Mouse (Mus musculus) CD4-positive helper T cell, adult 2 months (primary cell): ENCODE data around the gene Gm9844.
"Not testable (repeated sequence)": the region's sequence is repeated elsewhere in the genome, so short reads cannot be mapped to it uniquely, and the experiment has no call there.

ENCODE experiments used
- DNase-seq: peaks from one replicate; pipeline ENCODE4 v3.0.0-alpha.2; 2012; ENCODE audit warnings: low read depth, missing footprints, low spot score

Gm9844 gene

DNA sequence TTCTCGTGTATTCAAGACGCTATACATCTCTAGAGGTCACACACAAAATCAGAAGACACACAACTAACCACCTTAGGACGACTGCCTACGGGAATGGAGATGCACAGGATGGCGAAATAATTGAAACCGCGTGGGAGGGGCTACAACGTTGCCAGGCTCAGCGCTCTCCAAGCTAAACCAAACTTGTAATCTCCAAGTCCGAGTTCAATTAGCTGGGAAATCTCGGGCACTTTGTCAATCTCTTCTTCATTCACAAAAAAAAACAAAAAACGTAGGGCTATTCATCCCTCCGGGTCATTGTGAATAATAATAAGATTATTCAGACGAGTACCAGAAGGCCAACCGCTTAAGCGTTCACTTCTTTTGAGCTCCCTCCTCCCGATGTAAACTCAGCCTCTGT lies 7.1 kb downstream of the Gm9844 start:
- DNase-seq, result no peak

DNA sequence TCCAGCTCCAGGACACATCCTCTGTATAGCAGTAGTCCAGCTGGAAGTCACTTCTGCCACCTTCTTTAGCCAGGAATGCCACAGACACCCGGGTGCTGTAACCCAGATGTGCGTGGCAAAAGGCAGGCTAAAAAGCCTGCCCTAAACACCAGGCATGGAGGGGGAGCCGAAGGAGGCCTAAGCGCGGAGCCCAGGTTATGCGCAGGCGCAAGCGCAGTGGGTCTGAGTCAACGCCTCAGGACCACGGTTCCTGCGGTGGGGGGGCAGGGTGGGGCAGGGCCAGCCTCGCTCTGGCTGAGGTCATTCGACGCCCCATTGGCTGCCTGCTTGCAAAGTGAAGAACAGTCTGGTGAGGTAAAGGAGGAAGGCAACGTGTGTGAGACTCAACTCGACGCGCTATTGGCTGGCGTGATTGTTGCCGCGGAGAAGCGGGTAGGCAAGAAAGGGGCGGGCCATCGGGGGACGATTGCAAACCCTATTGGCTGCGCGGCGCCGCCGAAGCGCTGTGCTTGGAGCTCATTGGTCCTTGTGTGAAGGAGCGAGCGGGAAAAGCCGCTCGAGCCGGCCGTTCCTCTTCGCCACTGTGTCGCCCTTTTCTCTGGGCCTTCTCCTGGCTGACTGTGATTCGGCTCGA lies 7.6 kb downstream of the Gm9844 start, which contains the start of the genes Lypd4 and Dmrtc2:
Gene Lypd4 (minus strand): TSS at position 410 of the 634 bp plus-strand sequence.
Gene Dmrtc2 (plus strand): TSS at position 526 of the 634 bp plus-strand sequence.
- DNase-seq, result no peak

DNA sequence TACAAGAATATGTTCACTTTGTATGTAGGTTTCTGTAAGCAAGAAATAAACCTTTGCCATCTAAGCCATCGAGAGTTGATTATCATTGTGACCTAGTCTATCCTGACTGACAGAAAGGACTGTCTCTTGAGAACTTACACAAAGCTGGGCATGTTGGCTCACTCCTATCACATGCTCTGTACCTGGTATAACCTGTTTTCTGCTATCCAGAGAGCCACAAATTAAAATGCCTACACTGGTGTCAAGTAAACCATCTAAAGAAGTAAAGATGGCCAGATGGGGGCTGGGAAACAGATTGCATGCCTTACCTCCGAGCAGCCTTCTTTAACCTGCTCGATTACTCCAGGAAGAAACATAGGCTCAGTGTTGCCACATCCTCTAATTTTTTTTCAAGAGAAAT lies 15.6 kb downstream of the Gm9844 start:
- no peak for DNase-seq

DNA sequence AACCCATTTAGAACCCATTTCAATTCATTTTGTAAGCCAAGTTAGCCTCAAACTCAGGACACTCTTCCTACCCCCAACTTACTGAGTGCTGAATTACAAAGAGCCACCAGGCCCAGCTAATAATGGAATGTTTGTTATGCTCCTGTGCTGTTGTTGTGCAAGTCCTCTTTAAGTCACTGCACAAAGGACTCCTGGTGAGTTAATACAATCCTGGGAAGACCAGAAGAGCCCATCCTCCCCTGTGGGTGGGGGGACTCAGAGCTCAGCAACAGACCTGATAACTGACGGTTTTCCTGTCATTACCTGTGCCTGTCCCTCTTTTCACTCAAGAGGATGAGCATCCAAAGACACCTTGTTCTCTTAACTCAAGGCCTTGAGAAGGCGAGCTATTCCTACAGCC lies 17.6 kb downstream of the Gm9844 start:
- no peak for DNase-seq

DNA sequence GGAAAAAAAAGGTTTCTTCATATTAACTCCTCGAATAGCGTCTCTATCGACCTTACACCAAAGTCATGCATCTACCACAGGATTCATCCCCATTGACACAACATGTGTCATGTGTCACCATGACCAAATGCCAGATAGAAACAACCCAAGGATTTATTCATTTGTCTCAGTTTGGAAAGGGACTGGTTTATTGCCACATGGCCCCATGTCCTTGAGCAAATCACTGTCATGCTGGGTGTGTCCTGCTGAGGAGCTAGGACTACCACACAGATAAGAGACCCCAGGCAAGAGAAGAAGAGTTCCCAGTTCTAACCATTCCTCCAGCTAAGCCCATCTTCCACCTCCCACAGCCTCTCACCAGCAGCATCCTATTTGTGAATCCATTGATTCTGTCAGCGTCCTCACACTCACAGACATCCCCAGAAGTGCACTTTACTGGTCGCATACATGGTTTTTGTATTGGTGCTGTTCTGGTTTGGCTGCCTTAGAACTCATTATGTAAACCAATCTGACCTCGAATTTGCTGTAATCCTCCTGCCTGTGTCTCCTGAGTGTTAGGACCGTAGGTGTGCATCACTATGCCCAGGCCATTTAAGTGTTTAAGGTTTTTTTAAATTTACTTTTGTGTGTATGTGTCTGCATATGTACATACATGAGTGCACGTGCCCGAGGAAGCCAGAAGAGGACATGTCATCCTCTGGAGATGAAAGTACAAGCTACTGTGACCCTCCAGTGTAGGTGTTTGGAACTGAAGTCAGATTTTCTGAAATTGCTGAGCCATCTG lies 20.6 kb downstream of the Gm9844 start:
- DNase-seq, result no peak

DNA sequence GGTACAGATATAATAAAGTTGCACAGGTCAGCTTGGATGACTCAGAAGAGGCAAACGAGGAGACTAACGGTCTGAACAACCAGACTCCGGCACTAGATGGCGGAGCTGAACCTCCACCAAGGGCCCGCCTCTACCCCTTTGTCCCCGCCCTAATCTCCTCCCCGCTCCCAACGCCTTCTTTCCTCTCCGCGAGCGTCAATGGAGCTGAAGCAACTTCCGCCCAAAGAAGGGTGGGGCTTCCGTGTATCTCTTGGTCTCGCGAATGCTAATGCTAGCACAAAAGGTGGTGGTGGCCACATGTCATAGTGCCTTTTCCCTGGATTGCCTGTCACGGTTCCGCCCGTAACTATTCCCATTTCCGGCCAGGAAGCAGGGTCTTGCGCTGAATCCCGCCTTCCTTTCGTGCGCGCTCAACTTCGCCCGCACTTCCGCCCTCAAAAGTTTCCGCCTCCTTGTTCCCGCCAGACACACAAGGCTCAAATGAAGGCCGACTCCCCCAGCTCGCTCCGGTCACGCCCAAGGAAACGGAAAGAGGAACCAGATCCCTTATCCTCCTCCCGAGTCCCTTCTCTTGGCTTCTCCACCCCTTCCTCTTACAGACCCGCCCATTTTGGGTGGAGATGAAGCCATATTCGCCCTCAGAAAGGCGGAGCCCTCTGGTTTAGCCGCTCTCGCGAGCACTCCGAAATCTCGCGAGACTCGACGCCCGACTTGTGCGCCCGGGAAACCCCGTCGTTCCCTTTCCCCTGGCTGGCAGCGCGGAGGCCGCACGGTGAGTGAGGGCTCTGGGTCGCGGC lies 22.1 kb downstream of the Gm9844 start, which contains the start of gene Rps19:
Gene Rps19 (plus strand): TSS at position 476 of the 797 bp plus-strand sequence.
- DNase-seq, result peak; percentile 99

DNA sequence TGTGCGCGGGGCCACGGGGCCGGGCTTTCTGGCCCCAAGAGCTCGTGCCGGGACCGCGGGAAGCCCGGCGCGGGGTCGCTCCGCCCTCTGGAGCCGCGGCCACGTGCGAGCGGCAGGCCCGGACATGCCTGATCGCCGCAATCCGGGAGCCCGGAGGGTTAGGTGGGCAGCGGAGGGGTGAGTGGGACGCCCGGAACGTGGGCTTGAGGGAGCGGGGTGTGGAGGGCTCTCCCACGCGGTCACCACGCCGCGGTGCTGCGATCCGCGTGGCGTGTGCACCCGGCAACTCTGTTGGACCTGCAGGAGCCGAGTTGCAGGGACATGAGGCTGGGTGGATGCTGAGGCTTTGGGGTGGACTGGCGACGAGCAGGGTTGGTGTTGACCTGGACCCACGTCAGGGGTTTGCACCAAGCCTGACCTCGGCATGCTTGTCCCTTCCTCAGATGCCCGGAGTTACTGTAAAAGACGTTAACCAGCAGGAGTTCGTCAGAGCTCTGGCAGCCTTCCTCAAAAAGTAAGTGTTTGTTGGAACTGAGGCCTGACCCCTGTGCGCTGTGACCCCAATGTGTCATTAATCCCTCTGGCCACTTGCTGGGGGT lies 22.8 kb downstream of the Gm9844 start:
- DNase-seq, result no peak

DNA sequence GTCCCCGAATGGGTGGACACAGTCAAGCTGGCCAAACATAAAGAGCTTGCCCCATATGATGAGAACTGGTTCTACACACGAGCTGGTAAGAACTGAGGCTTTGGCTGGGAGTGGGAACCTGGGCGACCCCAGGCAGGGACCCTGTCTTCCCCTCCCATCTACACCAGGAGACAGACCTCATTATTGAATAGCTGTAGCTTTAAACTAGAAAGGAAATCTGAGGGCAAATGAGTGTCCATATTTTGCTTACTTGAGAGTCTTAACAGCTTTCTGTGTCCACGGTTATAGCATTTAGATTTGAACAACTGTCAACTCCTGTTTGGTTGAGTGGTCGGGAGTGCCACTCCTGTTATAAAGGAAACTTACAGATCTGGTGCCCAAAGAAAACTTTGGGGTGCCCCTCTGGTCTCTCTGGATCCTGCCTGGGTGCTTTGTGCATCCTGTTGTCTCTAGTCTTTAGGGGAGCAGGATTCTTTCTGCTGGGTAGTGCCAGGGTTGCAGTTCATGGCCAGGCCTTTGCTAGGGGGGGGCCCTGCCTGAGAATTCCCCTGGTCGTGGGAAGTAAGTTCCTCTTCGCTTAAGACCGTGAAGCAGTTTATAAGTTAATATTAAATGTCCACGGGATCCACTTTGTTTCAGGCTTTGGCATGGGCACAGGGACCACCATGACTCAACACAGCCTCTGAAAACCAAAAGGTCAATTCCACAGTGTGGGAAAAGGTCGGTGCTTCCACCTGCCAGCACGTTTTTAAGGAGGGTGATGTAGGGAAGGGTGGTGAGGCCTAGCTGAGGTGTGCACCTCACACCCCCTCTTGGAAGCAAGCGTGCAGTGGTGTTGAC lies 23.7 kb downstream of the Gm9844 start:
- no peak for DNase-seq

DNA sequence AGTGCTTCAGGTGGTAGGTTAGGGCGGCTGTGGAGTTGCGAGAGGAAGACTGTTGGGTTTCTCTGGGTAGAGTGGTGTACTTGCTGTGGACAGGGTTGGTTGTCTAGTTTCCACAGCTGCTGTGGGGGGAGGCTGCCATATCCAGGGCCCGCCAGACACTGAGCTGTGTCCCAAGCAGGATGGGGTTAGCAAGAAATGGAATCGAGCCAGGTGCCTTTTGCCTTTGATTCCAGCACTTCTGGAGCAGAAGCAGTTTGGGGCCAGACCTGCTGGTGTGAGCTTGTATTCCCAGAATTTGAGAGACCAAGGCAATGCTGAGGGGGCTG lies 24.3 kb downstream of the Gm9844 start:
- no peak for DNase-seq

DNA sequence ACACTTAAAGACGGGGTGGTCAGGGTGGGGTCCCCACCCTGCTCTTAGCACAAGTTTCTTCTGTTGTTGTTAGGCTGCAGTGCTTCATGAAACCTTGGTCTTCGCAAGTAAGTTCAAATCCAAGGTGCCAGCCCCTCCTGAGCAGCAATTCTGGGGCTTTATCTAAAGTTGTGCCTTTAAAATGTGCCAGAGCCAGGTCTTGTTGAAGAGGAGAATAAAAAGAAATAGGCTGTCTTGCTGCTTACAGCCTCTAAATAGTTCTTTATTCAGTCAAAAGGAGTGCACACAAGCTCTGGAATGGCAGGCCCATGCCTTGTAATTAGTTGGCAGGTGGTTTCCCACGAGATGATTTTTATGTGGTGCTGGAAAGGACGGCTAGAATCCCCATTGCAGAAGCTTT lies 25.1 kb downstream of the Gm9844 start:
- DNase-seq, result no peak

DNA sequence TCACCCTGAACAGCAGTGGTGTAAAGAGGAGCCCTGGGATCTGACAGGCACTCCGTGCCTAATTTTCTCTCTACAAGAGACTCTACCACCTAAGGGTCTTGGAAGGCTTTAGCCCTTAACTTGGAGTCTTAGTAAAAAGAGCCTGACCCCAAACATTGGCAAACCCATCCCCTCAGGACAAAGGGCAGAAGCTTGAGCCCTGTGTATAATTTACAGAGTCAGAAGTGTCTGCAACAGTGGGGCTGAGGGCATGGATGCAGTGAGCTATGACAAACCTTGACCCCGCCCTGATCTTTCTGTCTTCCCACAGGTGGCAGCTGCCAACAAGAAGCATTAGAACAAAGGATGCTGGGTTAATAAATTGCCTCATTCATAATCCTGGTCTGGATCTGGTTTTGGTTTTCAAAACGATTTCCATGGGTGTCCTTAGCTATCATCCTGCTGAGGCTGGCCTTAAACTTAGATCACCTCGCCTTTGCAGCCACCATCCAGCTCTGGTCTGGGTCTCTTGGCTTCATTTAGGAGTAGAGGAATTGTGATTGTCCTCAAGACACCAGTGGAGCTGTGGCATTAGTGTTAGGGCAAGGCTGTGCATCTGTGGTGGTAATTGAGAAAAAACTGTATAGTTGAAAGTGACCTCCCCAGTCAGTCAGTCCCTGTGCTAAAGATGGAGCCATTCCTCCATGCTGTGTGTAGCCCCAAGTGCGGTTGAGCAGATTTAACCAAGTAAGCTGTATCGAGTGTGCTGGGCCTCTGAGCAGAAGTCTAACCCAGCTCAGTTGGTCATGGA lies 27.6 kb downstream of the Gm9844 start:
- DNase-seq, result no peak

DNA sequence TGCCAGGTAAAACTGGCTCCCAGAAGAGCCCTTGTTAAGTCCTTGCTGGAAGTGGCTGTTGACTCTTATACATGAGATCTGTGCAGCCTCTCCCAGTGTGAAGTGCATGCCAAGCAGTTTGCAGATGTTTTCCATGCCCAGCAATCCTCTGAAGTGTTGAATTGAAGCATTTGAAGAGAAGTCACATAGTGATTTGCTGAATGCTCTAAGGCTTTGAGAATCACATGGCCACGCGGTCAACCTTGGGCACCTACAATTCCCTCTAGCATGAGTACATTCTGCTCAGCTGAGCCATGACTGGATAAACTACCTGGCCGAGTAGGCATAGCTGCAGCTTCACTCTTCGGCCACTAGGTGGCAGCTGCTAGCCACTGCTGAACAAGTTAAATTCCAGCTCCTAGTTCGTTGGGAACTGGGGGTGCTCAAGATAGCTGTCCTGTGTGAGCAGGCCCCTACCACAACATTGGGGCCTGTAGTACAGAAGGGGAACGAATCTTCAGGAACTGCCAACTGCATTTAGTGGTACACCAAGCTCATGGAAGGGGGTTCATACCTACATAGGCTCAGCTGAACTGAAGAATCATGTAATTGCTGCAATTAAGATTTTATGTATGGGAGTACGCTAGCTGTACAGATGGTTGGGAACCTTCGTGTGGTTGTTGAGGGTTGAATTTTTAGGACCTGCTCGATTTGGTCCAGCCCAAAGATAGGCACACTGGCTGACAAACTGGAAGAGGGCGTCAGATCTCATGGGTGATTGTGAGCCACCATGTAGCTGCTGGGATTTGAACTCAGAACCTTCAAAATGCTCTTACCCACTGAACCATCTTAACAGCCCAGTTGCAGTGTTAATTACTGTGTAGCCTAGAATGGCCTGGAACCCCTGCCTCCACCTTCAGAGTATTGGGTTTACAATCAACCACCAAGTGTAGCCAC lies 28.5 kb downstream of the Gm9844 start:
- DNase-seq, result peak; percentile 84

DNA sequence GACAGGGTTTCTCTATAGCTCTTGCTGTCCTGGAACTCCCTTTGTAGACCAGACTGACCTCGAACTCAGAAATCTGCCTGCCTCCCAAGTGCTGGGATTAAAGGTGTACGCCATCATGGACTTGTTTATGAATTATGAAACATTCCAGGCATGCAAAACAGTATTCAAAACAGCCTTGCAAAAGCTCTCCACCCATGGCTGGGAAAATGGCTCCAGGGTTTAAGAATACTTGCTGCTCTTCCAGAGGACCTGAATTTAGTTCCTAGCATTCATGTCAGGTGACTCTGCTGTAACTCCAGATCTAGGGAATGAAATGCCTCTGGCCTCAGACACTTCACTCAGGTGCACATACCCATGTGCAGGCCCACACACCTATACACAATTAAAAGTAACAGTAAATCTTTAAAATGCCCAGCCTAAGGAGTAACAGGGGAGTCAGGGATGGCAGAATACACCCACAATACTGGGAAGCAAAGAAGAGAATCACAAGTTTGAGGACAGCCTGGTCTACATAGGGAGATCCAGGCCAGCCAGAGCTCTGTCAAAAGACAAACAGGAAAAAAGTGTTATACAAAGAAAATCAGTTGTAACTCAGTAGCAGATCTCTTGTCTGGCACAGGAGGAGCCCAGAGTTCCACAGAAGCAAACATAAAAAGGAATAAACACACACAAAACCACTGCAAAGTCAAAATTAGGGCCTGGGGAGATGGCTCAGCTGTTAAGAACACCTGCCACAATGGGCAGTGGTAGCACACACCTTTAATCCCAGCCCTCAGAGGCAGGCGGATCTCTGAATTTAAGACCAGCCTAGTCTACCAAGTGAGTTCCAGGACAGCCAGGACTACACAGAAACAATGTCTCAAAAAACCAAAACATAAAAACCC lies 29.5 kb downstream of the Gm9844 start:
- no peak for DNase-seq

DNA sequence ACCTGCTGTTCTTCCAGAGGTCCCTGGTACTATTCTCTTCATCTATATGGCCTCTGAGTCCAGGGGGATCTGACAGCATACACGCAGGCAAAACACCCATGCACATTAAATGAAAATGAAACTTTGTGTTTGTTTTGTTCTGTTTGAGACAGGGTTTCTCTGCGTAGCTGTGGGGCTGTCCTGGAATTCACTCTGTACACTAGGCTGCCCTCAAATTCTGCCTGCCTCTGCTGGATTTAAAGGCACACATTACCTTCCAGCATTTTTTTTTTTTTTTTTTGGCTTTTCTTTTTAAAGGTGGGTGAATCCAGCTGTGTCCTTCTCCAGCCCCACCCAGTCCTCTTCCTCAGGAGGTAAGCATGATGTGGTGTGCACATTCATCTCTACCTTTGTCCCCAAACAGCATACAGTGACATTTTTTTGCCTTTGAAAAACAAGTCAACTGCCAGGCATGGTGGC lies 30.1 kb downstream of the Gm9844 start:
- DNase-seq, result peak; percentile 27

DNA sequence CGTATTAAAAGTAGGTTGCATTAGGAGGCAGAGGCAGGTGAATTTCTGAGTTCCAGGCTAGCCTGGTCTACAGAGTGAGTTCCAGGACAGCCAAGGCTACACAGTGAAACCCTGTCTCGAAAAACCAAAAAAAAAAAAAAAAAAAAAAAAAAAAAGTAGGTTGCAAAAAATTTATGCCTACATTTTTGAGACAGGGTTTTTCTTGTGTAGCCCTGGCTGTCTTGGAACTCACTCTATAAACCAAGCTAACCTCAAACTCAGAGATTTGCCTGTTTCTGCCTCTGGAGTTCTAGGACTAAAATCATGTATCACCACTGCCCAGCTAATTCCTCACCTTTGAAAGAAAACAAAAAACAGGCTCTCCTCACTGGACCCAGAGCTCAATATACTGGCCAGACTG lies 33.7 kb downstream of the Gm9844 start:
- DNase-seq, result not testable (repeated sequence)

DNA sequence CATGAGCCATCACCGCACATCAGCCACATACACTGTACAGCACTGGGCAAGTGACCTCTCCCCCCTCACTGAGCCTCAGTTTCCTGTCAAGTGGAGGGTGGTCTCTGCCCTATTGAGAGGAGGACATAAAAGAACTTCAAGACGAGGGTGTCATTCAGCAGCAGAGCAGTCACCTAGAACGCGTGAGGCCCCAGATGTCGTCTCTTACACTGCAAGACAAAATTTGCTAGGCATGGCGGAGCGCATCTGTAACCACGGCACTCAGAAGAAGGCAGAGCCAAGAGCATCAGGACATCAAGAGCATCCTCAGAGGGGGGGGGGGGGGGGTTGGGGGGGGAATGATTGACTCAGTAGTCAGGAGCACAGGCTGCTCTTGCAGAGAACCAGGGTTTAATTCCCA lies 34.3 kb downstream of the Gm9844 start:
- DNase-seq, result no peak

DNA sequence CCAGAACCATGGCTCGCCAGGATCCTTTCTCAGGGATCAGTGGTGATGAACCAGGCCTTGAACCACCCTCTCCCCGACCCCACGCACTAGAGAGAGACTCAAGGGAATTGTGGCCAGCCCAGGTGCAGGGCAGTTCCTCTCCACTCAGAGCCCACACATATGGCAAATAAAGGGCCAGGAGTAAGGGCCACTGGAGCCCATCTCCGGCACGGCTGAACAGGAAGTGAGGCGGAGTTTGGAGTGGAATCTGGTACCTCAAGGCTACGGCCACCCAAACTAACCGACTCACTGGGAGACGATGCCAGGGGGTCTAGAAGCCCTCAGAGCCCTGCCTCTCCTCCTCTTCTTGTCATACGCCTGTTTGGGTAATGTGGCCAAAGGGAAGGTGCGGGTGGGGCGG lies 35.2 kb downstream of the Gm9844 start, which contains the start of gene Cd79a:
Gene Cd79a (plus strand): TSS at position 158 of the 400 bp plus-strand sequence.
- no peak for DNase-seq

DNA sequence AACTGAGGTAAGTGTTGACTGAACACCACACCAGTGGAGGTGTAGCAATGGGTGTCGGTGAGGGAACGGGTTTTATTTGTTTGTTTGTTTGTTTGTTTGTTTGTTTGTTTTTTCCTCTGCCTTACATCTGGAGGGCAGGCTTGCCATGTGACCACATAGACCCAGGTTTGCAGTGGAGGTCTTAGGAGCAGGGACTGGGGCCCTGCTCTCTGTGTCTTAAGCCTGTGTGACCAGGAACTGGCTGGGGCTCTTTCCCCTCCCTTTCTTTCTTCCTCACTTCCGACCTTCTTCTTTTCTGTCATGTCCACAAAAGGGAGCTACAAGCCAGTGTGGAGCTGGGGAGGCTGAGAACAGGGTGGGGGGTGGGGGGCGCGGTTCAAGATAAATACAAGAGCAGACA lies 35.9 kb downstream of the Gm9844 start:
- DNase-seq, result no peak
